Mouse (Mus musculus) neural tube, embryonic 12.5 days (tissue): Measurements from ENCODE around the gene Dap3. TPM values are rescaled to one million over a fixed set of nuclear protein-coding genes. Genes with fewer than 3 reads are reported as not detected.
"Not testable (repeated sequence)": the region's sequence is repeated elsewhere in the genome, so short reads cannot be mapped to it uniquely, and the experiment has no call there.

Source experiments
- ATAC-seq: fragments of 200-750 bp; cut with Nextera tagmentation; 2 replicates; pipeline ENCODE4 v1.8.0; 2017; ENCODE audit warnings: low read depth, mild to moderate bottlenecking, moderate TSS enrichment, moderate library complexity; ENCODE audit not compliant: low FRiP score
- H3K27ac ChIP-seq: fragments of 300-500 bp; sonication (generic); 2 replicates; pipeline ENCODE4 v1.5.1; 2016
- H3K27me3 ChIP-seq: fragments of 300-500 bp; sonication (generic); replicated peaks from 2 replicates; pipeline ENCODE4 v1.6.1; 2016; ENCODE audit warnings: mild to moderate bottlenecking
- H3K36me3 ChIP-seq: fragments of 300-500 bp; sonication (generic); 2 replicates; pipeline ENCODE4 v1.6.1; 2016; ENCODE audit warnings: mild to moderate bottlenecking
- H3K4me1 ChIP-seq: fragments of 300-500 bp; sonication (generic); 2 replicates; pipeline ENCODE4 v1.6.1; 2016
- H3K4me2 ChIP-seq: fragments of 300-500 bp; sonication (generic); replicated peaks from 2 replicates; pipeline ENCODE4 v1.6.1; 2016; ENCODE audit warnings: mild to moderate bottlenecking
- H3K4me3 ChIP-seq: fragments of 300-500 bp; sonication (generic); 2 replicates; pipeline ENCODE4 v1.5.1; 2016
- H3K9ac ChIP-seq: fragments of 300-500 bp; sonication (generic); 2 replicates; pipeline ENCODE4 v1.6.1; 2016; ENCODE audit warnings: mild to moderate bottlenecking
- H3K9me3 ChIP-seq: fragments of 300-500 bp; sonication (generic); 2 replicates; pipeline ENCODE4 v1.6.1; 2016; ENCODE audit warnings: mild to moderate bottlenecking
- WGBS: fragments of 180-500 bp; shearing (Covaris S2); methylation state at CpG from one replicate; pipeline ENCODE4 v1.1.7; 2016; 5-methylcytosine and 5-hydroxymethylcytosine counted together
- polyA plus RNA-seq: library from polyadenylated mRNA; unstranded; fragments of >200 nt; fragmentation: Nextera tagmentation; extraction: Ambion mirVana; gene quantifications from 2 replicates; pipeline ENCODE4 v1.2.1, GENCODE M21; 2016

Gene Dap3
- polyA plus RNA-seq, result 148 and 157 TPM in 2 replicates

GRCm38 (mm10) chr3:88950576-88951326 lies at the start of gene Dap3, which contains the start of gene Ash1l:
Dap3 (minus strand) TSS chr3:88951181.
Ash1l (plus strand) TSS chr3:88950622.
- ATAC-seq, result peak; percentile 84
- WGBS, result 1% methylated on average over 50 of the region's 64 CpGs
- peak within 1 kb of the TSS; percentile 84 for H3K4me3 ChIP-seq
- no peaks in the 10 kb centered on the region for H3K36me3 ChIP-seq
- no peaks in the 10 kb centered on the region for H3K27me3 ChIP-seq
- no peaks in the 10 kb centered on the region for H3K9me3 ChIP-seq
- peaks cover 30% of the 10 kb centered on the region for H3K4me1 ChIP-seq
- peak within 1 kb of the TSS; percentile 62 for H3K4me2 ChIP-seq
- peak within 1 kb of the TSS; percentile 90 for H3K9ac ChIP-seq
- peak within 1 kb of the TSS; percentile 99 for H3K27ac ChIP-seq

- no peak overlapping the region for H3K4me3 ChIP-seq
- no peaks in the 10 kb centered on the region for H3K9me3 ChIP-seq
- no peaks in the 10 kb centered on the region for H3K4me1 ChIP-seq
- H3K27ac ChIP-seq, result no peak overlapping the region
- H3K36me3 ChIP-seq, result no peaks in the 10 kb centered on the region; the same call in 1 of the 2 replicates
- no peaks in the 10 kb centered on the region for H3K27me3 ChIP-seq
- ATAC-seq, result no peak
- H3K4me2 ChIP-seq, result no peak overlapping the region
- H3K9ac ChIP-seq, result no peak overlapping the region
- WGBS, result 95% methylated on average over 2 of the region's 2 CpGs
Measured at GRCm38 (mm10) chr3:88992793-88993192, 41.8 kb upstream of the Dap3 start.

- H3K27ac ChIP-seq, result 0 out of 2 replicates have a peak overlapping the region, but pooled peaks have one; percentile 4
- no peaks in the 10 kb centered on the region for H3K9me3 ChIP-seq
- WGBS, result 12% methylated on average over 4 of the region's 4 CpGs
- ATAC-seq, result peak; percentile 80
- H3K4me1 ChIP-seq, result peaks cover 9% of the 10 kb centered on the region
- no peaks in the 10 kb centered on the region for H3K27me3 ChIP-seq
- H3K4me3 ChIP-seq, result no peak overlapping the region
- H3K36me3 ChIP-seq, result peaks cover 40% of the 10 kb centered on the region
- peak overlapping the region; percentile 22 for H3K4me2 ChIP-seq
- H3K9ac ChIP-seq, result no peak overlapping the region
Measured at GRCm38 (mm10) chr3:88983921-88984381, 33.0 kb upstream of the Dap3 start.

- H3K27me3 ChIP-seq, result no peaks in the 10 kb centered on the region
- peaks cover 9% of the 10 kb centered on the region for H3K4me1 ChIP-seq
- no peaks in the 10 kb centered on the region for H3K9me3 ChIP-seq
- ATAC-seq, result no peak
- no peak overlapping the region for H3K4me3 ChIP-seq
- H3K9ac ChIP-seq, result no peak overlapping the region
- H3K36me3 ChIP-seq, result peaks cover 40% of the 10 kb centered on the region
- 92% methylated on average over 8 of the region's 8 CpGs for WGBS
- H3K4me2 ChIP-seq, result no peak overlapping the region
- no peak overlapping the region for H3K27ac ChIP-seq
Measured at GRCm38 (mm10) chr3:88981206-88982010, 30.4 kb upstream of the Dap3 start.

GRCm38 (mm10) chr3:88975012-88975411 lies 24.0 kb upstream of the Dap3 start:
- no peak overlapping the region for H3K4me2 ChIP-seq
- H3K9ac ChIP-seq, result no peak overlapping the region
- 94% methylated on average over 2 of the region's 2 CpGs for whole genome bisulfite sequencing
- no peak for ATAC-seq
- no peaks in the 10 kb centered on the region for H3K9me3 ChIP-seq
- no peaks in the 10 kb centered on the region for H3K4me1 ChIP-seq
- H3K27me3 ChIP-seq, result no peaks in the 10 kb centered on the region
- H3K4me3 ChIP-seq, result no peak overlapping the region
- H3K27ac ChIP-seq, result no peak overlapping the region
- H3K36me3 ChIP-seq, result no peaks in the 10 kb centered on the region

GRCm38 (mm10) chr3:88963211-88963610 lies 12.2 kb upstream of the Dap3 start:
- H3K27ac ChIP-seq, H3K9ac ChIP-seq, H3K27me3 ChIP-seq, H3K4me2 ChIP-seq, H3K4me1 ChIP-seq, H3K4me3 ChIP-seq, H3K9me3 ChIP-seq, ATAC-seq: not testable (repeated sequence)
- H3K36me3 ChIP-seq, result peaks cover 15% of the 10 kb centered on the region

GRCm38 (mm10) chr3:88953736-88954135 lies 2.8 kb upstream of the Dap3 start:
- H3K9ac ChIP-seq, result no peak overlapping the region
- no peak overlapping the region for H3K4me3 ChIP-seq
- H3K36me3 ChIP-seq, result no peaks in the 10 kb centered on the region
- peaks cover 18% of the 10 kb centered on the region; the same call in 1 of the 2 replicates for H3K4me1 ChIP-seq
- no peak for ATAC-seq
- H3K27ac ChIP-seq, result no peak overlapping the region
- H3K27me3 ChIP-seq, result no peaks in the 10 kb centered on the region
- no peaks in the 10 kb centered on the region for H3K9me3 ChIP-seq
- no peak overlapping the region for H3K4me2 ChIP-seq

GRCm38 (mm10) chr3:88953246-88953645 lies 2.3 kb upstream of the Dap3 start:
- no peak overlapping the region for H3K9ac ChIP-seq
- H3K27me3 ChIP-seq, result no peaks in the 10 kb centered on the region
- 92% methylated on average over 4 of the region's 4 CpGs for WGBS
- ATAC-seq, result no peak
- H3K4me2 ChIP-seq, result no peak overlapping the region
- H3K9me3 ChIP-seq, result no peaks in the 10 kb centered on the region
- H3K4me1 ChIP-seq, result peaks cover 23% of the 10 kb centered on the region
- H3K36me3 ChIP-seq, result no peaks in the 10 kb centered on the region
- H3K27ac ChIP-seq, result no peak overlapping the region
- H3K4me3 ChIP-seq, result no peak overlapping the region

GRCm38 (mm10) chr3:88951327-88951800 lies 383 bp upstream of the Dap3 start:
- Histone ChIP-seq H3K27ac (peak overlapping the region; percentile 99), H3K27me3 (no peaks in the 10 kb centered on the region), H3K9ac (peak overlapping the region; percentile 90), H3K9me3 (no peaks in the 10 kb centered on the region), H3K4me2 (peak overlapping the region; percentile 62), H3K4me1 (peaks cover 30% of the 10 kb centered on the region), H3K4me3 (peak overlapping the region; percentile 84), H3K36me3 (no peaks in the 10 kb centered on the region)
- ATAC-seq, result no peak
- WGBS, result 3% methylated on average over 5 of the region's 5 CpGs

- no peaks in the 10 kb centered on the region for H3K36me3 ChIP-seq
- H3K4me1 ChIP-seq, result peaks cover 30% of the 10 kb centered on the region
- H3K4me3 ChIP-seq, result peak overlapping the region; percentile 84
- H3K9ac ChIP-seq, result peak overlapping the region; percentile 90
- no peaks in the 10 kb centered on the region for H3K27me3 ChIP-seq
- WGBS, result 1% methylated on average over 76 of the region's 92 CpGs
- H3K9me3 ChIP-seq, result no peaks in the 10 kb centered on the region
- peak overlapping the region; percentile 62 for H3K4me2 ChIP-seq
- ATAC-seq, result peak; percentile 93
- H3K27ac ChIP-seq, result peak overlapping the region; percentile 99
Measured at GRCm38 (mm10) chr3:88949786-88950575, 1.0 kb downstream of the Dap3 start.

- Histone ChIP-seq H3K4me1 (peaks cover 23% of the 10 kb centered on the region), H3K36me3 (peaks cover 22% of the 10 kb centered on the region), H3K9me3 (no peaks in the 10 kb centered on the region), H3K4me2 (no peak overlapping the region; the same call in 1 of the 2 replicates), H3K9ac (no peak overlapping the region), H3K4me3 (no peak overlapping the region), H3K27ac (no peak overlapping the region), H3K27me3 (no peaks in the 10 kb centered on the region)
- ATAC-seq, result no peak
- 74% methylated on average over 4 of the region's 4 CpGs for WGBS
Measured at GRCm38 (mm10) chr3:88944109-88944508, 6.9 kb downstream of the Dap3 start.
